Mouse (Mus musculus) intestine, embryonic 16.5 days (tissue): ENCODE measurements around the gene Pcp4l1. TPM values are rescaled to one million over a fixed set of nuclear protein-coding genes. Genes with fewer than 3 reads are reported as not detected.
"Not testable (repeated sequence)": the region's sequence is repeated elsewhere in the genome, so short reads cannot be mapped to it uniquely, and the experiment has no call there.

Experiments
- ATAC-seq: fragments of 200-750 bp; cut with Nextera tagmentation; 2 replicates; pipeline ENCODE4 v1.8.0; 2017; ENCODE audit warnings: moderate TSS enrichment, moderate library complexity
- H3K27ac ChIP-seq: fragments of 300-500 bp; sonication (generic); 2 replicates; pipeline ENCODE4 v1.5.1; 2014; ENCODE audit warnings: mild to moderate bottlenecking, low read length
- H3K27me3 ChIP-seq: fragments of 300-500 bp; sonication (generic); replicated peaks from 2 replicates; pipeline ENCODE4 v1.6.1; 2014; ENCODE audit warnings: low read length, control low read depth, mixed read lengths; ENCODE audit not compliant: control insufficient read depth, insufficient read depth
- H3K36me3 ChIP-seq: fragments of 300-500 bp; sonication (generic); 2 replicates; pipeline ENCODE4 v1.6.1; 2014; ENCODE audit warnings: low read length, control low read depth; ENCODE audit not compliant: control insufficient read depth, insufficient read depth
- H3K4me1 ChIP-seq: fragments of 300-500 bp; sonication (generic); 2 replicates; pipeline ENCODE4 v1.6.1; 2014; ENCODE audit warnings: low read length, control low read depth, mixed read lengths; ENCODE audit not compliant: control insufficient read depth, insufficient read depth
- H3K4me2 ChIP-seq: fragments of 300-500 bp; sonication (generic); 2 replicates; pipeline ENCODE4 v1.6.1; 2014; ENCODE audit warnings: low read depth, low read length, control low read depth
- H3K4me3 ChIP-seq: fragments of 300-500 bp; sonication (generic); 2 replicates; pipeline ENCODE4 v1.5.1; 2014; ENCODE audit warnings: mild to moderate bottlenecking, low read length
- H3K9ac ChIP-seq: fragments of 300-500 bp; sonication (generic); 2 replicates; pipeline ENCODE4 v1.6.1; 2014; ENCODE audit warnings: low read depth, low read length
- H3K9me3 ChIP-seq: fragments of 300-500 bp; sonication (generic); 2 replicates; pipeline ENCODE4 v1.6.1; 2016; ENCODE audit warnings: low read length, control low read depth; ENCODE audit not compliant: control insufficient read depth
- WGBS: fragments of 180-500 bp; shearing (Covaris S2); extraction: QIAGEN DNeasy Blood & Tissue Kit; methylation state at CpG from one replicate; pipeline ENCODE4 v1.1.7; 2014; 5-methylcytosine and 5-hydroxymethylcytosine counted together
- polyA plus RNA-seq: library from polyadenylated mRNA; unstranded; fragments of >200 nt; fragmentation: Nextera tagmentation; extraction: Ambion mirVana; gene quantifications from 2 replicates; pipeline ENCODE4 v1.2.1, GENCODE M21; 2015

The Pcp4l1 gene
- polyA plus RNA-seq: 16.4 and 19.4 TPM in 2 replicates

- H3K4me1 ChIP-seq: peaks cover 22% of the 10 kb centered on the region
- under 1% methylated on average over 32 of the region's 33 CpGs for WGBS
- H3K27me3 ChIP-seq: peaks cover 18% of the 10 kb centered on the region
- peak; percentile 85 for ATAC-seq
- peak within 1 kb of the TSS; percentile 89 for H3K4me2 ChIP-seq
- no peaks in the 10 kb centered on the region for H3K36me3 ChIP-seq
- no peak within 1 kb of the TSS for H3K27ac ChIP-seq
- H3K4me3 ChIP-seq: peak within 1 kb of the TSS; percentile 49
- H3K9me3 ChIP-seq: no peaks in the 10 kb centered on the region
- peak within 1 kb of the TSS; percentile 60 for H3K9ac ChIP-seq
Observed at GRCm38 (mm10) chr1:171195887-171196397, at the start of gene Pcp4l1. Gene Pcp4l1, minus strand, starts transcription at chr1:171196268.

- H3K9ac ChIP-seq: no peak overlapping the region
- ATAC-seq: no peak
- 83% methylated on average over 8 of the region's 8 CpGs for WGBS
- H3K27me3 ChIP-seq: no peaks in the 10 kb centered on the region
- H3K36me3 ChIP-seq: peaks cover 10% of the 10 kb centered on the region; the same call in 1 of the 2 replicates
- H3K27ac ChIP-seq: no peak overlapping the region
- H3K4me1 ChIP-seq: peaks cover 30% of the 10 kb centered on the region
- H3K9me3 ChIP-seq: no peaks in the 10 kb centered on the region
- H3K4me3 ChIP-seq: no peak overlapping the region
- H3K4me2 ChIP-seq: no peak overlapping the region
Observed at GRCm38 (mm10) chr1:171245353-171245752, 49.3 kb upstream of the Pcp4l1 start.

- not testable (repeated sequence) for H3K4me2 ChIP-seq, H3K9me3 ChIP-seq, H3K4me3 ChIP-seq, H3K4me1 ChIP-seq, H3K9ac ChIP-seq, H3K27me3 ChIP-seq
- WGBS: 79% methylated on average over 12 of the region's 12 CpGs
- Histone ChIP-seq H3K27ac (0 out of 2 replicates have a peak overlapping the region, but pooled peaks have one; percentile 37), H3K36me3 (peaks cover 24% of the 10 kb centered on the region)
- ATAC-seq: peak; percentile 10; the same call in 1 of the 2 replicates
Observed at GRCm38 (mm10) chr1:171241952-171242351, 45.9 kb upstream of the Pcp4l1 start.

GRCm38 (mm10) chr1:171240911-171241310, 44.8 kb upstream of the Pcp4l1 start:
- ATAC-seq: no peak
- Histone ChIP-seq H3K4me3 (no peak overlapping the region), H3K27me3 (no peaks in the 10 kb centered on the region), H3K4me1 (peaks cover 5% of the 10 kb centered on the region; the same call in 1 of the 2 replicates), H3K9ac (no peak overlapping the region), H3K36me3 (peaks cover 31% of the 10 kb centered on the region), H3K9me3 (no peaks in the 10 kb centered on the region), H3K4me2 (no peak overlapping the region), H3K27ac (no peak overlapping the region)
- 87% methylated on average over 10 of the region's 10 CpGs for WGBS

- H3K9ac ChIP-seq: no peak overlapping the region
- H3K4me1 ChIP-seq: no peaks in the 10 kb centered on the region; the same call in 1 of the 2 replicates
- H3K4me3 ChIP-seq: no peak overlapping the region
- H3K36me3 ChIP-seq: peaks cover 35% of the 10 kb centered on the region
- no peak overlapping the region for H3K27ac ChIP-seq
- no peak overlapping the region for H3K4me2 ChIP-seq
- H3K9me3 ChIP-seq: no peaks in the 10 kb centered on the region
- H3K27me3 ChIP-seq: no peaks in the 10 kb centered on the region
- ATAC-seq: no peak
- WGBS: 69% methylated on average over 15 of the region's 15 CpGs
Observed at GRCm38 (mm10) chr1:171239992-171240744, 44.1 kb upstream of the Pcp4l1 start.

- Histone ChIP-seq H3K9ac (no peak overlapping the region), H3K27ac (no peak overlapping the region), H3K4me2 (no peak overlapping the region), H3K9me3 (no peaks in the 10 kb centered on the region), H3K4me3 (no peak overlapping the region), H3K36me3 (peaks cover 40% of the 10 kb centered on the region), H3K27me3 (no peaks in the 10 kb centered on the region), H3K4me1 (no peaks in the 10 kb centered on the region; the same call in 1 of the 2 replicates)
- ATAC-seq: 0 out of 2 replicates have a peak, but pooled peaks have one; percentile 22
- WGBS: 73% methylated on average over 14 of the region's 14 CpGs
Observed at GRCm38 (mm10) chr1:171238463-171238862, 42.4 kb upstream of the Pcp4l1 start.

- H3K4me3 ChIP-seq: no peak overlapping the region
- H3K36me3 ChIP-seq: peaks cover 37% of the 10 kb centered on the region
- H3K27ac ChIP-seq: no peak overlapping the region
- no peaks in the 10 kb centered on the region; the same call in 1 of the 2 replicates for H3K4me1 ChIP-seq
- no peaks in the 10 kb centered on the region for H3K27me3 ChIP-seq
- no peaks in the 10 kb centered on the region for H3K9me3 ChIP-seq
- no peak overlapping the region for H3K9ac ChIP-seq
- no peak for ATAC-seq
- 53% methylated on average over 6 of the region's 6 CpGs for WGBS
- H3K4me2 ChIP-seq: no peak overlapping the region
Observed at GRCm38 (mm10) chr1:171237438-171237837, 41.4 kb upstream of the Pcp4l1 start.

GRCm38 (mm10) chr1:171235791-171236190, 39.7 kb upstream of the Pcp4l1 start:
- ATAC-seq: no peak
- Histone ChIP-seq H3K9ac (no peak overlapping the region), H3K27ac (no peak overlapping the region), H3K4me2 (no peak overlapping the region), H3K36me3 (peaks cover 35% of the 10 kb centered on the region), H3K4me3 (no peak overlapping the region), H3K4me1 (no peaks in the 10 kb centered on the region), H3K9me3 (no peaks in the 10 kb centered on the region), H3K27me3 (no peaks in the 10 kb centered on the region)
- WGBS: 90% methylated on average over 4 of the region's 4 CpGs

- no peak for ATAC-seq
- no peaks in the 10 kb centered on the region for H3K27me3 ChIP-seq
- H3K9ac ChIP-seq: no peak overlapping the region
- no peak overlapping the region for H3K4me3 ChIP-seq
- WGBS: 74% methylated on average over 4 of the region's 4 CpGs
- no peaks in the 10 kb centered on the region for H3K4me1 ChIP-seq
- no peak overlapping the region for H3K4me2 ChIP-seq
- H3K9me3 ChIP-seq: no peaks in the 10 kb centered on the region
- H3K27ac ChIP-seq: no peak overlapping the region
- peaks cover 33% of the 10 kb centered on the region for H3K36me3 ChIP-seq
Observed at GRCm38 (mm10) chr1:171234538-171234937, 38.5 kb upstream of the Pcp4l1 start.
